Mouse (Mus musculus) layer of hippocampus, adult 2 months (tissue): ENCODE measurements at regions not wholly inside any gene's neighbourhood (a gene's known extent, or its start where the extent isn't known, plus 50 kb on each side); places are given as distances from the start of the nearest gene placed in this dataset.

Experiments used
- DNase-seq, 2 experiments: peaks; one replicate each; pipeline ENCODE4 v3.0.0; 2022; ENCODE audit warnings: low spot score in 2 of 2
- H3K27ac ChIP-seq: fragments of 200-600 bp; 2 replicates; pipeline ENCODE4 v1.8.1; 2022
- H3K4me3 ChIP-seq: fragments of 200-600 bp; 2 replicates; pipeline ENCODE4 v1.8.1; 2022; ENCODE audit warnings: mild to moderate bottlenecking
- CTCF ChIP-seq: fragments of 200-600 bp; conservative IDR thresholded peaks from 2 replicates; pipeline ENCODE4 v1.8.1; 2022; ENCODE audit warnings: antibody characterized with exemption, mild to moderate bottlenecking, moderate library complexity

- no peak overlapping the region for H3K4me3 ChIP-seq
- DNase-seq: no peak
- peak overlapping the region; percentile 59; the same call in 1 of the 2 replicates for H3K27ac ChIP-seq
- no peak for TF ChIP-seq CTCF
Observed at GRCm38 (mm10) chr2:30700890-30701289, 102.6 kb downstream of the 1700001O22Rik start.

GRCm38 (mm10) chr2:30700471-30700870, 103.0 kb downstream of the 1700001O22Rik start:
- no peak overlapping the region for H3K4me3 ChIP-seq
- no peak for TF ChIP-seq CTCF
- peak overlapping the region; percentile 94 for H3K27ac ChIP-seq
- DNase-seq: no peak

DNA sequence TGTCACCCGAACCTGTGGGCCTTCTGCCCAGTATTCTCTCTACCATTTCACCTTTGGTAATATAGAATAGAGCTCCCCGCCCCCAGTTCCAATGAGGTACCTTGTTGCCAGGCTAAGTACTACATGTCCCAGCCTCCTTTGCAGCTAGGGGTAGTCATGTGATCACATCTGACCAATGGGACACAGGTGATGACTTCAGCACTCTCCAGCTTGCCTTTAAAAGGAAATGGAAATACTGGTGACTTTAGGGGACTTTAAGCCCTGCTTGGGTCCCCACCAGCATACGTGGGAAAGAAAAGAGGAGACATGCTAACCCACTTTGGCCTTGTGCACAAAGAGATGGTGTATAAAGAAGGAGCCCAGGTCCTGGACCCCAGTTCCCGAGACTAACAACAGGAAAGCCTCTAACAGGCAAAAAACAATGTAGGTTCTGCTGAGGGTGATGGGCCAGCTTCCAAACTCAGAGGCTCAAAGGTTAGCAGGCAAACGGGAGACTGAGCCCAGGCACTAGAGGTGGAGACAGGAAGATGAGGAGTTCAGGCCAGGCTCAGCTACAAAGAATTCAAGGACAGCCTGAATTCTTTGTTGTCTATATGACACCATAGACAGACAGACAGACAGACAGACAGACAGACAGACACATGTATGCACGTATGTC, 103.5 kb downstream of the 1700001O22Rik start:
- Histone ChIP-seq H3K27ac (peak overlapping the region; percentile 94), H3K4me3 (peak overlapping the region; percentile 26)
- no peak; the same call in 1 of the 2 replicates for TF ChIP-seq CTCF
- peak; percentile 80 to 90 for DNase-seq

- Histone ChIP-seq H3K27ac (peak overlapping the region; percentile 94), H3K4me3 (no peak overlapping the region)
- DNase-seq: no peak
- no peak for TF ChIP-seq CTCF
Observed at GRCm38 (mm10) chr2:30698758-30699535, 104.1 kb downstream of the Cstad start.

DNA sequence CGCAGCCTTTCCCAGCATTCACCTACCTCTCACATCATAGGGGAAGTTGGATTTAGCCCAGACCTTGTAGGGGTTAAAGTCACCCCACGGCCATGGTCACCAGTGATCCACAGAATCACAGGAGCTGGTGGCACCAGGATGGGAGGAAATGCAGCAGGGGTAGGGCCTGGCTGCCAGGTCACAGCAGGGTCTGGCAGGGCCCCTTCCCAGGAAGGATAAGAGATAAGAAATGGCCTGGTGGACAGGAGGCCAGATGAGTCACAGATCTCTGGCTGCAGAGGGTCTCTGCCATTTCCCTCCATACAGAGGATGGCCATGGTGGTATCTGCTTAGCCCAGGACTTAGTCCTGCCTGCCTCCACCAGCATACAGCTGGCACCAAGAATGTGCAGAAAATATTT, 103.0 kb downstream of the Cstad start:
- Histone ChIP-seq H3K4me3 (no peak overlapping the region), H3K27ac (no peak overlapping the region)
- TF ChIP-seq CTCF: no peak
- no peak for DNase-seq

- no peak for DNase-seq
- H3K4me3 ChIP-seq: no peak overlapping the region
- H3K27ac ChIP-seq: peak overlapping the region; percentile 78
- TF ChIP-seq CTCF: no peak
Observed at GRCm38 (mm10) chr2:30695771-30696456, 101.1 kb downstream of the Cstad start.

- H3K4me3 ChIP-seq: no peak overlapping the region
- DNase-seq: no peak
- peak overlapping the region; percentile 78 for H3K27ac ChIP-seq
- TF ChIP-seq CTCF: no peak
Observed at GRCm38 (mm10) chr2:30695041-30695440, 100.2 kb downstream of the Cstad start.

GRCm38 (mm10) chr2:30693206-30694035, 98.6 kb downstream of the Cstad start:
- H3K27ac ChIP-seq: peak overlapping the region; percentile 100
- 0 out of 2 replicates have a peak, but pooled peaks have one; percentile 22 for TF ChIP-seq CTCF
- H3K4me3 ChIP-seq: peak overlapping the region; percentile 57
- DNase-seq: peak; percentile 75 to 90

DNA sequence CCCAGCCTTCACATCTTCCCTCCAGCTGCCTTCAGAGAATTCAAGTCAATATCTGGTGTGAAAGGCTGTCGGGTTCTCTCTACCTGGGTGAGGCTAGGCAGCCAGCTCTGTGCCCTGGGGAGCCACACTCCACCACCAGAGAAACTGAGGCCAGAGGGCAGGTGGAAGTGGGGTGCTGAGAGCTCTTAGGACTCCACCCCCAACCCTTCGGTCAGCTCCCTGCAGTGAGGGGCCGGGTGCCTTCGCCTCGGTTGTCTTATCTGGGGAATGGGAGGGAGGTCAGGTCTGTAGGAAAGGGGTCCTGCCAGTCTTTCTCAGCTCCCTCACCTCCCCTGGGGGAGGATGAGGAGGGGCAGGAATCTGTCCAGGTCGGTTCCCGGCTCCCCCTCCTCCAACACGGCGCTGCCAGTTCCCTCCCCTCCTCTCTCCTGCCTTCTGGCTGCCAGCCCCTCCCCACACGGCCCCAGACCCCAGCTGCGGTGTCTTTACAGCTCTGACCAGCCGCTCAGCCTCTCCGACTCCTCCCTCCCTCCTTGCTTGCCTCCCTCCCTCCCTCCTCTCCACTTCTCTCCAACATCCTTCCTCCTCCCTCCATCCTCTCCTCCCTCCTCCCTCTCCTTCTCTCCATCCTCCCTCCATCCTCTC, 97.8 kb downstream of the Cstad start:
- no peak for DNase-seq
- Histone ChIP-seq H3K27ac (peak overlapping the region; percentile 100), H3K4me3 (peak overlapping the region; percentile 32; the same call in 1 of the 2 replicates)
- no peak for TF ChIP-seq CTCF

- TF ChIP-seq CTCF: no peak
- H3K4me3 ChIP-seq: peak overlapping the region; percentile 32; the same call in 1 of the 2 replicates
- H3K27ac ChIP-seq: peak overlapping the region; percentile 100
- DNase-seq: peak; percentile 92 to 96
Observed at GRCm38 (mm10) chr2:30691857-30692560, 97.2 kb downstream of the Cstad start.
